In genomic region chr6:129163606-129164005, GRCm38 (mm10) we compare ENCODE assay signal across 25 mouse cellular contexts. TPM values are rescaled to one million over a fixed set of nuclear protein-coding genes. Genes with fewer than 3 reads are reported as not detected.
"Had no signal": no experiment of that assay in that cellular context is flagged by ENCODE, and none has a peak within 500 bp of the region (broad histone marks: within the 10 kb centered on the region; RNA-seq: fewer than 3 reads in every experiment).

No protein-coding gene starts in this region.

- DNase-seq: left cerebral cortex, postnatal 4 days; liver; liver, embryonic 13.5 days; liver, postnatal 0 days; lung, adult 18-20 months; lung, adult 2 months; lung, embryonic 14.5 days; lung, postnatal 10 days; lung, postnatal 14 days; lung, postnatal 36 days; lung, postnatal 4 days; midbrain, embryonic 14.5 days had no signal

- ATAC-seq: liver, embryonic 12.5 days; liver, postnatal 0 days; lung, postnatal 0 days; midbrain, embryonic 13.5 days; midbrain, embryonic 15.5 days; midbrain, embryonic 16.5 days had no signal

RNA-seq across cellular contexts. Expression of gene Clec2d, which starts 16.8 kb away (rescaled TPM):
- polyA plus RNA-seq: limb, embryonic 10.5 days; limb, embryonic 11.5 days; limb, embryonic 13.5 days; liver, embryonic 11.5 days; liver, embryonic 12.5 days; midbrain, embryonic 10.5 days; midbrain, embryonic 11.5 days; midbrain, embryonic 15.5 days; midbrain, embryonic 16.5 days; midbrain, postnatal 0 days; neural tube, embryonic 11.5 days had no signal
